Mouse (Mus musculus) T-helper 17 cell (primary cell): ENCODE measurements around the gene Gigyf1.

ENCODE experiments used
- in situ Hi-C, 2 experiments: fragments of 300-600 bp; cut with MboI, MseI; formaldehyde crosslinking; loops; 1 replicate in 1 of 2; 2 replicates in 1 of 2; pipeline ENCODE4 v1.15.1; 2025; ENCODE audit warnings: high pct_unique_total_duplicates in 2 of 2

Gigyf1 gene

DNA sequence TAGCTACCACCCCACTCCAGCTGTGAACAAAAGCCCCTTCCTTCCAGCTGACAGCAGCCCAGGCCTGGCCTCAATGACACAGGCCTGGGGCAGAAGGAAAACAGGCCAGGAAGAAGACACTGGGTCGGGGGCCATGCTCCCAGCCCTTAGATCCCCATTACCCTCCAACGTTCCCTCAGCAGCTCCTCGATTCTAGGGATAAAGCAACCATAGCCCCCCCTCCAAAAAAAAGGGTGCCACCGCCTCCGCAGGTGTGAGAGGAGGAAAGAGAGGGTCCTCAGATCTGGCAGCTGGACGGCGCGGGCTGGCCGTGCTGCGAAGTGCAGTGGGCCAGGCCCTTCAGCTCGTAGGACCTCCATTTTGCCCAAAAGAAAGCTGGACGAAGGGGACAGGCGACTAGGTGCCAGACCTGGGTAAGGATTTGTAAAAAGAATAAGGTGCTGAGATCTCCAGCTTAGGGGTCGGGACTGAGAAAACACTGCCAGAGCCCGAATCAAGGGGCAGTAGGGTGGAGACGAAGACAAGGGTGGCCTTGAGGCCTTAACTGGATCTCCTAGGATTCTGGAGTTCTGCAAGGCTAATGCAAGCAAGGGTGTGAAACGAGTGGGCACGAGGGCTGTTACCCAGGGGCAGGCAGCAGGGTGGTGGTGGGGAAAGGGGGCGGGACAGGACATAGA lies 13.9 kb downstream of the Gigyf1 start:
- in situ Hi-C loops = no loop called here

DNA sequence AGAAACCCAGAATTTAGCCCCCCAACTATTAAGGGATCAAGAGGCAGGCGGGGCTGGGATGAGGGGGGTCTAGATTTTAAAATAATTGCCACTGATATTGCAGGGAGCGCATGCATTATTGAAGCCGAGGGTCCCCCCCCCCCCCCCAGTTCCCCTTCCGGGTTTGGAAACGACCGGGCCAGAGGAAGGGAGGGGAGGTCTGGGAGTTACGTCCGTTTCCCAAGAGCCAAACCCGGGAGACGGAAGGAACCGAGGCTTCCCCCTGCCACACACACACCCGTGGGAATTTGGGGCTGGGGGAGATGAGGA lies 14.4 kb downstream of the Gigyf1 start:
- in situ Hi-C loops = no loop called here

DNA sequence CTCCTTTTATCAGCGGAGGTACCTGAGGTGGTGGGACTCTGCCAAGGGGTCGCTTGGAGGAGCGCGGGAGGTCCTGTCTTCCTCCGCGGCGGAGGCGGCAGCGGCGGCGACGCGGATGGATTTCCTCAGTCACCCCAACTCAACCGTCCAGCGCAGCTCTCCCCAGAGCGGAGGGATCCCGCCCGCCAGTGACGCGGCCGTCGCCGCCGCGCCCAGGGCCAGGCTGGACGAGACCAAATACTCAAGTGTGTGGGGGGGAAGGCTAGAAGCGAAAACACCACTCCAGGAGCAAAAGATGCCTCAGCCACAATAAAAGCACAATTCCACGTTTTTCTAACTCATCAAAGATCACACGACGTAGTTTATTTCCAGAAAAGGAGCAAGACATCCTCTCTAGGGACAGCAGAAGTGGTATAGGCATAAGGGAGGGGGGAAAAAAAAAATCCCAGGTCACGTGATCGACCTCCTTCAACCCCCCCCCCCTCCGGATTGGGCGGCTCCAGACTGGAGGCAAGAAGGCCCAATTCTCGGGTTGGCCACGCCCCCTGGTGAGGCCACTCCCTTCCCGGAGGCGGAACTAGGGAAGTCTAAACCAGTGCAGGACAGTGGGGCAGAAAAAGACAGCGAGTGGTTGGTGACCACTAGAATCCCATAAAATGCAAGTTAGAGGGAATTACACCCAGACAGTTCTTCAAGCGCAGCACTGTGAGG lies 14.9 kb downstream of the Gigyf1 start, which contains the start of the genes Epo and Gnb2:
Epo (minus strand) TSS at position 126 of the 711 bp plus-strand sequence.
Gnb2 (minus strand) TSS at position 394 of the 711 bp plus-strand sequence.
- in situ Hi-C loops = no loop called here

DNA sequence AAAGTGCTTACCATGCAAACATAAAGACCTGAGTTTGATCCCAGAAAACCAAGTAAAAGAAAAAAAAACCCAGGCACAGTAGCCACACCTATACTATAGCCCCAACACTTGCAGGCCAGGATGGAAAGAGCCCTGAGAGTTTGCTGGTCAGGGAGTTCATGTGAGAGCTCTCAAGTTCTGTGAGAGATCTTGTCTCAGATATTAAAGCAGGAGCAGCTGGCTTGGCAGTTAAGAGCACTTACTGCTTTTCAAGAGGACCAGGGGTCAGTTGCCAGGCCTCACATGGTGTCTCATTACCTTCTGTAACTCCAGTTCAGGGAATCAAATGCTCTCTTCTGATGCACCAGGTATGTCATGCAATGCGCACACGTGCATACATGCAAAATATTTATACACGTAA lies 16.4 kb downstream of the Gigyf1 start:
- in situ Hi-C loops = no loop called here

DNA sequence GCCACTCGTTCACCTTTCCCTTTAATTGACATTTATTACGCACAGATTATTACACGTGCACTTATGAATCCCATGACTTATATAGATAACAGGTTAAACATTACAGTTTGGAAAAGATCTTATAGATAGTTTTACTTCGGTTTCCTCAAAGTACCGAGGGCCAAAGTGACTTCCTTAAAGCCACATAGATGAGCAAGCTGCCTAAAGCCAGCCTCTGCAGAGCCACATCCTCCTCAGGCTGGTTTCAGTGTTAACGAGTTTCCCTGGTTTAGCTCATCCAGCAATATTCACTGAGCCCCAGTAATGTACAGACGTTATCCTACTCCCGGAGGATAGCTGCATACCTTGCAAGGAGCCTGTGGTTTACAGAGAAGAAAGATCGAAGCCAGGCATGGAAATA lies 17.0 kb downstream of the Gigyf1 start:
- in situ Hi-C loops = no loop called here

DNA sequence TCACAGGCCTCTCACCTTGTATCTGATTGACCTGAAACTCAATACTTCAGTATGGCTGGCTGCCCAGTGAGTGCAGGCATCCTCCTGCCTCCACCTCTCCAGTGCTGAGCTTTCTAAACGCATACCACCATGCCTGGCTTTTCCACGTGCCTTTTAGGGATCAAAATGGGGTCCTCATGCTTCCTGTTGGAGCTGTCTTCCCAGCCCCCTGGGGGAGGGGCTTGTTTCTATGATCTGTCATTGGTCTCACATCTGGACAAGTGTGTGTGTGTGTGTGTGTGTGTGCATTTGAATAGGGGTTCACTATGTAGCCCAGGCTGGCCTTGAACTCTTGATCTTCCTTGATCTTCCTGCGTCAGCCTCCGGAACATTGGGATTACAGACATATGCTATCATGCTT lies 19.1 kb downstream of the Gigyf1 start:
- in situ Hi-C loops = no loop called here

DNA sequence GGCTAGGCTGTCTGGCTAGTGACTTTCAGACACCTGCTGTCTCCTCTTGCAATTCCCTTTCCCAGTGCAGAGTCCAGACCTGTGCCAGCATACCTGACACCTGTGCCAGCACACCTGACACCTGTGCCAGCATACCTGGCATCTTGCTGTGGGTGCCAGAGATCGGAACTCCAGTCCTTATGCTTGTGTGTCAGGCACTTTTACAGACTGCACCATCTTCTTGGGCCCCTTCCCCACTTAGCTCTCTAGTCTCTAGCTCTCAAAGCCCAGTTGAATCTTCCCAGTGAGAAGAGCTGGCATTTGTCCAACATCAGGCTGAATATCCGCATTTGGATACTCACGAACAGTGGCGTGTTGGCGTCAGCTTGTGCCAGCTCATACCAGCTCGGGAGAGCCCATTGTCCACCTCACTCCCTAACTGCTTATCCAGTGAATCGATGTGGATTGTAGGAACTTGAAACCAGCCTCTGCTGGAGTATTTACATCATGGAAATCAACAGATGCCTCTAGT lies 21.0 kb downstream of the Gigyf1 start:
- in situ Hi-C loops = no loop called here

DNA sequence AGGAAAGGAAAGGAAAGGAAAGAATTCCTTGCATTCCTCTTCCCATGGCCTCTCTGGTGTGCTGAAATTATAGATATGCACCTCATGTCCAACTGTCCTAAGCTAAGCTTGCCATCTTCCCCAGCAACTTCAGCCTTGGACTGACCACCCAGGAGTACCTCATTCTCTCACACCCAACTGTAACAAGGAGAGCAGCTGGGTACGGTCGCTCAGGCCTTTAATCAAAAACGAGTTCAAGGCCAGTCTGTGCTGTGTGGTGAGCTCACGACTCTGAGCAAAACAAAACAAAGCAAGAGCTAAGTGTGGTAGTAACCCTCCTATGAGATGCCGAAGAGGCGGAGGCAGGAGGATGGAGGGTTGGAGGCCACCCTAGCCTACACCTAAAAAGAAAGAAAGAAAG lies 22.6 kb downstream of the Gigyf1 start:
- in situ Hi-C loops = no loop called here

DNA sequence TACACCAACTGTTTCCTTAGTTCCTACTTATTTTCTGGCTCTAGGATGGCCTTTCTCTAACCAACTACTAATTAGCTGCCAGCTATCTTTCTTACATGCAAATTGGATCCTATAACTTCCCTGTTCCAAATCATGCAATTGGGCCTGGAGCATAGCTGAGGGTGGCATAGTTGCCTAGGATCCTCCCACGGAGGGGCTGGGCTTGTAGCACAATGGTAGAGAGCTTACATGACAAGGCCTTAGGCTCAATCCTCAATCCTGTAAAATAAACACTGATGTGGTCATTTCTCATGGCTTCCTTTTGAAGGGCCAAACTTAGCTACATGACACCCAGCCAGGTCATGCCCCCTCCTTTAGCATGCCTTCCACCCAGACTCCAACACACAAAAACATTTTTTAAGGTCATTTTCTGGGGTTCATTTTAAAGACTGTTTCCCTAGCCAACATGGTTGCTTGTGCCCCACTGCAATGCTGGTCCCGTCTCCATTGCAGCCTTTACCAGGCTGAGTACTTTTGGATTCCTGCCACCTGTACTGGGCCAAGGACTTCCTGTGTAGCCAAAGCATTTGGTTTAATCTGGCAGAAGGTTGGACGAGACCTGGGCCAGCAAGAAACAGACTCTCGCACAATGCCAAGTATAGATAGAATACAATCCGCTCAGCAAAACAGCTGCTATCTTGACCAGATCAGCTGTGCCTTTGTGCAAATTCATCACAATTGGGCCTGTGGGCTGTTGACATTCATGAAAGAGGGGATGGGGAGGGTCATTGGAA lies 23.6 kb downstream of the Gigyf1 start:
- in situ Hi-C loops = no loop called here

DNA sequence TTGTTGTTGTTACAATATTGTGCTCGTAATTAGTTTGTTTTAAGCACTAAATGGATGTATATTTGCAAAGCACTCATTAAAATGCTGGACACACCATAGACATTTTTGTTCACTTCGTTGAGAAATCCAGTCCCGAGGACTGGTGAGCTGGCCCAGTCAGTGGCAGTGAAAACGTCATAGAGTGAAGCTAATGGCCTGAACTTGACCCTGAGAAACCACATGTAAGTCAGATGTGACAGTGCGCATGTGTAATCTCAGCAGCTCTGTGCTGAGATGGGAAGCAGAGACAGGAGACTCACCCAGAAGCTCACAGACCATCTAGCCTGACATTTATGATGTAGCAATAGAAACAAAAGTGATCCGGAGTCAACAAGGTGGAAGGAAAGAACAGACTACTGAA lies 26.6 kb downstream of the Gigyf1 start:
- in situ Hi-C loops = no loop called here

DNA sequence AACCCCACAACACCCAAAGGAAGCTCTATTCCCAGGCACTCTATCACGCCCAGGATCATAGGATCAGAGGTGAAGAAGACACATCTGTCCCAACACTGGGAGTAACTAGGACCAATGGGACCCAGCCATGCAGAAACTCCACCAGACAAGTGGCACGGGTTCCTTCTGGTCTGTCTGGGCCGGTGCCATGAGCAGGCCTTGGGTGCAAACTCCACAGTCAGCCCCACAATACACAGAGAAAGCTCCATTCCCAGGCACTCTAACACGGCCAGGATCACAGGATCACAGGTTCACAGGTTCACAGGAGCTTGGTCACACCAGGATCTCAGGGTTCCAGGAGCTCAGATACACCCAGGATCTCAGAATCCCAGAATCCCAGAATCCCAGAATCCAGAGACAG lies 27.2 kb downstream of the Gigyf1 start:
- in situ Hi-C loops = no loop called here

DNA sequence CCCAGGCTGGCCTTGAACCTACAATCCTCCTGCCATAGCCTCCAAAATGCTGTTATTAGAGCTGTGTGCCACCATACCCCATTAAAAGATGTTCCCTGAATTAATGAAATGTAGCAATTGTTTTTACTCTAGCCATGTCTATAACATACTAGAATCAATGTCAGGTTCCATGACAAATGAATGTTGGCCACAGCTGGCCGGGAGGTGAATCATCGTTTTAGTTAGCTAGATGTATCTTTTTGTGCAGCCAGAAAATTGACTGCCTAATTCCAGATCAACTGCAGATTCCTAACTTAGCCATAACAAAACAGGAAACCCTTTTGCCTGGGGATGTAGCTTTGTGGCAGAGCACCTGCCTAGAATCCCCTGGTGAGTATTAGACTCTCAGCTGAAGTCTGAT lies 31.5 kb downstream of the Gigyf1 start:
- in situ Hi-C loops = no loop called here

DNA sequence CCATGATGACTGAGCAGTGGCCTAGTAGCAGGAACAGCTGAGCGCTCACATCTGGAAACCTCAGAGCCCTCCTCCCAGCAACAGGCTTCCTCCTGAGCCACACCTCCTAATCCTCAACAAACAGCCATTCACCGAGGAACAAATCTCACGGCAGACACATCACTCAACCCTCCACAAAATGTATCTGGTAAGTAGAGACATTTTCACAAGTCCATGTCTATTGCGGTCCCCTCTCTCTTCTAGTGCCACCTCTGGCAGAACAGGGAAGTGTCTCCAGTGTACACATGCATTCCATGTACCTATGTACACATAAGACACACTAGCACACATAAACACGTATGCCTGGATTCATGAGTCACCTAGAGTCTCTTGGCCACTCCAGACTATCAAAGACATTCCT lies 32.8 kb downstream of the Gigyf1 start:
- in situ Hi-C loops = no loop called here

DNA sequence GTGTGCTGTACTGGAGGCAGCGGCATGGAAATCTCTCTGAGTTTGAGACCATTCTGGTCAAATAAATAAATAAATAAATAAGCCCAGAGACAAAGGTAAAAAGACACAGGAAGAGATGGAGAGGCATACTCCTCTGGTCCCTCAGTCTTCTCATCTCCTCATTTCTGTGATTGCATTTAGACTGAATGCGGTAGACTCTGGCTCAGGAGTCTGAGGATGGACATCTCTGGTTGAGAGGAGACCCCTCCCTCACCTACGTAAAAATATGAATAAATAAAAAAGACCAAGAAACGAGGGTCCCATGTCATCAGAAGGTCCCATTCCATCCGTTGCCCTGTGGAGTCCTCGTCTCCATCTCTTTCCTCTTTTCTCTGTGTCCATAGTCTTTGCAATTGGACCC lies 34.7 kb downstream of the Gigyf1 start:
- in situ Hi-C loops = no loop called here

DNA sequence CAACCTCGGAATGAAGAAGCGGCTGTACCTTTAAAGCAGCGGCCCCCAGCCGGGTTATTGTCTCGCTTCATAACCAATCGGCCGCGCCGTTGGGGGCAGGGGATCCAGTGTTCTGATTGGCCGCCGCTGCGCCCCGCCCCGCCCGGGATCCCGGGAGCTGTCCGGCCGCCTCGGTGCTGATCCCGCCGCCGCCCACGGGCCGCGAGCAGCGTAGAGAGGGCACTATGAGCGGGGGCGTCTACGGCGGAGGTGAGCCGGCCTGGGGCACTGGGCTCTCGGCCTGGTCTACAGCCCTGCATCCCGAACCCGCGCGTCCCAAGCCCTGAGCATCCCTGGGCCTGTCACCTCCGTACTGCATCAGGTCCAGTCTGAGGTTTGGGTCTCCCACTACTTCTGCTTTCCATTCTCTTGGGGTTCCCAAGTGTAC lies 35.1 kb downstream of the Gigyf1 start, which contains the start of gene Actl6b:
Actl6b (plus strand) TSS at position 107 of the 427 bp plus-strand sequence.
- in situ Hi-C loops = no loop called here

DNA sequence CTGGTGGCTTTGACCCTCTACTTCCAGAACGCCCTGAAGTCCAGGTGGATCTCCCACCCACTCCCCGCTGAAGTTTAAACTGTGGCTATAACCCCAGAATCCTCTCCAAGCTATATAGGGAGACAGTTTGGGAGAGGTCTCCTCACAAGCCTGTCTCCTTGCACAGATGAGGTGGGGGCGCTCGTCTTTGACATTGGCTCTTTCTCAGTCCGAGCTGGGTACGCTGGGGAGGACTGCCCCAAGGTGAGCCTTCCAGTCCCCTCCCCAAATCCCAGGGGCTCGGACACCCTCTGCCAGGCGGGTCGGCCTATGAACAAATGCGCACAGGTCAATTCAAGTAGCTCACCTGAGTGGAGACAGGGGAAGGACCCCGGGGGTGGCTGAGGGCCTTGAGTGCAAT lies 35.5 kb downstream of the Gigyf1 start:
- in situ Hi-C loops = no loop called here

DNA sequence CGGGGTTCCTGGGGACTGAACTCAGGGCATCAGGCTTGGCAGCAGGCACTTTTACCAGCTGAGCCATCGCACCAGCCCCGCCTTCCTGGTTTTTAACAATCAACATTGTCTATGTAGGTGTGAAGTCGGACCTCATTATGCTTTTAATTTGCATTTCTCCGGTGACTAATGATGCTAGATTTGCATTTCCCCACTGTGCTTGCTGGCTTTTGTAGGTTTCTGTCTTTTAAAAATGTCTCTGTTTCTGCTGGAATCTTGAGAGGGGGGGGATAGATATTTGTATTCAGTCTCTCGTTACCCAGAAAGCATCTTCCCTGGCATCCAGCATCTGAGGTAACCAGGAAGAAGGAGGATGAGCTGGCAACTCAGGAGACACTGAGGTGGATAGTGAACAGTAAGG lies 43.2 kb downstream of the Gigyf1 start:
- in situ Hi-C loops = no loop called here

DNA sequence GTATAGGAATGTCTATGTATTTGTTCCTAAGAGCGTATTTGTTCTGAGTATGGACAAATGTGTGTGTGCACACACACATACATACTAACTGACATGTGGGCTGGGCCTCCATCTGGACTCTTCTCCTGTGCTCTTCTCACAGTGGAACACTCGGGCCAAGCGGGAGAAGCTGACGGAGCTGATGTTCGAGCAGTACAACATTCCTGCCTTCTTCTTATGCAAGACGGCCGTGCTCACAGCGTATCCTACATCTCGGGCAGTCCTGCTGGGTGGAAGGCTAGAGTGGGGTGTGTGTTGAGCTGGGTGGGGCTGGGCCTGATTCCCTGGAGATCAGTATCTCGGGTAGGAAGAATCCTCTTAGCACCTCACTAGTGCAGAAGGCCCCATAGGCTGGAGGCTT lies 44.6 kb downstream of the Gigyf1 start:
- in situ Hi-C loops = no loop called here

DNA sequence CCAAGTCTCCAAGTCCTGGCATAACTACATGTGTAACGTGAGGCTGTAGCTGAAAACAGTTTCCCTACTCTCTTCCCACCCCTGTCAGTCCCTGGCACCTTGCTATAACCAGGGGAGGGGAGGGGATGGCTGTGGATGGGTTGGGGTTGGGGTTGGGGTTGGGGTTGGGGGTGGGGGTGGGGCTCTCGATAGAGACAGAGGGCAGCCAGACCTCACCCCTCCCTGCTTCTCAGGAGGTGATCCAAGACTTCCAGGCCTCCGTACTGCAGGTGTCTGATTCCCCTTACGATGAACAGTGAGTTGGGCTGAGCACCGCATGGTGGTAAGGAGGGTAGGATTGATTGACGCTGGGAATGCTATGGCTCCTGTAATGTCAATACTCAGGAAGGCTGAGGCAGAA lies 47.4 kb downstream of the Gigyf1 start:
- in situ Hi-C loops = no loop called here

DNA sequence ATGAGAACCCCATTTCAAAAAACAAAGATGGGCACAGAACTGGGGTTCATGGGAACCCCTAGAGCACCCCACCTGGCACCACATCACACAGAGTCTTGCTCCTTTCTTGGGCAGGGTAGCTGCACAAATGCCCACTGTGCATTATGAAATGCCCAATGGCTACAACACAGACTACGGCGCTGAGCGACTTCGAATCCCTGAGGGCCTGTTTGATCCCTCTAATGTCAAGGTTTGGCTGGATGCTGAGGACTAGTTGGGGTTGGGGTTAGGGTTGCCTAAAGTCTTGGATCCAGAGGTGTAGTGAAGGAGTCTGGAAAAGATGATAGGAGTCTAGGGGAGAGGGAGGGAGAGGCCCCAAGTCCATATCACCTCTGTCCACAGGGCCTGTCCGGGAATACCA lies 48.1 kb downstream of the Gigyf1 start:
- in situ Hi-C loops = no loop called here

DNA sequence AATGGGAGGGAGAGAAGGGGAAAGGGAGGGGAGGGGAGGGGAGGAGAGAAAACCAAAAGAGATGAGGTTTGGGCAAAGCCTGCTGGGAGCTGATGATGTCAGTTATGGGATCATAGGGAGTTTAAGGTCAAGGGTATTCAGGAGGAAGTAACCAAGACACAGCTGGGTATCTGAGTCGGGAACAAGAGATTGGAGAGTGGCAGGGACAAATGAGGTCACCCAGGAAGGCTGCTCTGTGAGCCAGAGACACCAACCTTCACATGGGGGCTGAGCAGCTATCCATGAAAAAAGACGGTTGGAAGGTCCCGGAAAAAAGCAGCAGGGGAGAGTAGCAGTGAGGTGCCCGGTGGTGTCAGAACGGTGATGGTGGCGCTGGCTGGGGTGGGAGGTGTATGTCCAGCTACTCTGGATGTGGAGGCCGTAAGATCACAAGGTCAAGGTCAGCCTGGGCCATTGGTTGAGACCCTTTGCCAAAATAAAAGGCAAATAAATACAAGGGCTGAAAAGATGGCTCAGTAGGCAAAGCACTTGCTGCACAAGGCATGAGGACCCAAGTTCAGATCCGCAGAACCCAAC lies 50.0 kb downstream of the Gigyf1 start:
- in situ Hi-C loops = no loop called here

DNA sequence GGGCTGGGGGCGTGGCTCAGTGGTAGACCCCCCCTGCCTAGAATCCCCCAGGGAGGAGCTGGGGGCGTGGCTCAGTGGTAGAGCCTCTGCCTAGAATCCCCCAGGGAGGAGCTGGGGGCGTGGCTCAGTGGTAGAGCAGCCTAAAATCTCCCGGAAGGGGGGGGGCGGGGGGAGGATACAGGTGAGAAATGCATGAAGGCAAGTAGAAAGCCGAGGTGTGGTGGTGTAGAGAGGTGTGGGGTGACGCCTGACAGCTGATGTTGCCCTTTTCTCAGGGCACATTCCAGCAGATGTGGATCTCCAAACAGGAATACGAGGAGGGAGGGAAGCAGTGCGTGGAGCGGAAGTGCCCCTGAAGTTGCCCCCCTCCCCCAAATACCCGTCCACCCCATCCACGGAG lies 50.7 kb downstream of the Gigyf1 start:
- in situ Hi-C loops = no loop called here
